Mouse (Mus musculus): Measurements from ENCODE around the gene Sorcs3.

Sorcs3 gene

GRCm38 (mm10) chr19:48523803-48524202 lies 318.0 kb downstream of the Sorcs3 start:
- no peak for DNase-seq (ENCODE audit: low read depth, low spot score)

DNA sequence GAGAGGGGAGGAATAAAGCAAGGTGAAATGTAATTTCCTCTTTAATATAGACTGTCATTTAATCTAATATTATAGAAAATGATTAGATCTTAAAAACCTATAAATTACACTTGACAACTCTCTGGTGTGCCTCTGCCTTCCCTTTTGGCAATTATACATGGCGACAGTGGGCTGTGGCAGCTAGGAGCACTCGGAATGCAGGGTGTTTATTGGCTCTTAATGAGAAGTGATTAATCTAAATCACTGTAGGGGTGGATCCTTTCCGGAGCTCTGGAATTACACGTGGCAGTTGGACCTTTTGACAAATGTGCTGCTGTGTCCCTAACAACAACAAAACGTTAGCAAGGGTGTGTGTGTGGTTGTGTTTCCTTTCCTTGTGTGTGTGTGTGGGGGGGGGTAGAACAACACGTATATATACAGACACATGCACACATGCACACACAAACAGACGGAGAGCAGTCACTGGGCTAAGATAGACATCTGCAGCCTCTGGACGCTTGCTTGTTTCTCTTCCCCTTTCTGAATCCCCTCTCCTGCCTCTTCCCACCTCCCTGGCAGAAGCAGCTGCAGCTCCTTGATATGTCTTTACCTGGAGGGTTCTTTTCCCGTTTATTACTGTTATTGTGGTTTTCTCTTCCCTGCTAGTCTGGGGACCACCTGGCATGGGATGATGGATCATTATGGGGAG lies 318.8 kb downstream of the Sorcs3 start:
- DNase-seq (ENCODE audit: low read depth, low spot score), result no peak

GRCm38 (mm10) chr19:48533582-48533981 lies 327.8 kb downstream of the Sorcs3 start:
- no peak for DNase-seq (ENCODE audit: low read depth, low spot score)

- no peak for DNase-seq (ENCODE audit: low read depth, low spot score)
Measured at GRCm38 (mm10) chr19:48544294-48544693, 338.5 kb downstream of the Sorcs3 start.

DNA sequence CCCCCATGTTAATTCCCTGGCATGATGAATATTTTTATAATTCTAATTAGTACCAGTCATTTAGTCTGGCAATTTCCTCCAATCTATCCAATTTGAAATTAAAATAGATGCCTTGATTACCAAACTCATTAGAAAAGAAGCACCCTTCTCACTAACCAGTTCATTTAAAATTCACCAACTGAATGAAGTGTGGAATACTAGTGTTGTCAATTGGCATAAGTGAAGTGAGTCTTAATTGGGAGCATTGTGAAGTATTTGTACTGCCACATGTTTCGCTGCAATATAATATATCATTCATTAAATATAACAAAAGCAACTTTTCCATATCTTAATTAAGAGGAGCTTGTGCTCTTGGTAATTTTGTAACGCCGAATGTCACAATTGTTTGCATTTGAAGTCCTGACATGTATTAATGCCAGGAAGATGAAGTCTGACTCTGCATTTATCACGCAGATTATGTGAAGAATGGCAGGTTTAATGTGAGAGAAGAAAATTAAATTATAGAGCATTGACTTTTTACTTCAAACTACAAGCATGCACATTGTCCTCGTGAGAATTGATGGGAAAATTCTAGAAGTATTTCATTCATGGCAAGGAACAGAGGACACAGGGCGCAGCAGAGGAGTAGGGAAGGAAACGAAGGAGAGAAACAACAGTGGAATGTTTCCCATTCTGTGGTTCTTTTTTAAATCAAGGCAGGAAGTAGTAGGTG lies 339.8 kb downstream of the Sorcs3 start:
- no peak for DNase-seq (ENCODE audit: low read depth, low spot score)

DNA sequence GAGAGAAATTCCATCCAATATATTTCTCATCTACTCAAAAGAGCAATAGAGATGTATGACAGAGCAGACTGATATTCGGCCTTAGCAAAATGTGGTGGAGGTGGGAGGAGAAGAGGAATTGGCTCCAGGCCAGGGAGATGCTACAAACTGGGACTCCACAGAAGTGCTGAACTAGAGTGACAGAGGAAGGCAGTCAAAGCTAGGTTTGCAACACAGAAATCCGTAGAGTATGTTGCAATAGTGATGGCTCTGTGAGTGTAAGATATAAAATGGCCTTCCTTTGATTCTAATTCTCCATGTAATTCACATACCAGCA lies 340.3 kb downstream of the Sorcs3 start:
- DNase-seq (ENCODE audit: low read depth, low spot score), result no peak

DNA sequence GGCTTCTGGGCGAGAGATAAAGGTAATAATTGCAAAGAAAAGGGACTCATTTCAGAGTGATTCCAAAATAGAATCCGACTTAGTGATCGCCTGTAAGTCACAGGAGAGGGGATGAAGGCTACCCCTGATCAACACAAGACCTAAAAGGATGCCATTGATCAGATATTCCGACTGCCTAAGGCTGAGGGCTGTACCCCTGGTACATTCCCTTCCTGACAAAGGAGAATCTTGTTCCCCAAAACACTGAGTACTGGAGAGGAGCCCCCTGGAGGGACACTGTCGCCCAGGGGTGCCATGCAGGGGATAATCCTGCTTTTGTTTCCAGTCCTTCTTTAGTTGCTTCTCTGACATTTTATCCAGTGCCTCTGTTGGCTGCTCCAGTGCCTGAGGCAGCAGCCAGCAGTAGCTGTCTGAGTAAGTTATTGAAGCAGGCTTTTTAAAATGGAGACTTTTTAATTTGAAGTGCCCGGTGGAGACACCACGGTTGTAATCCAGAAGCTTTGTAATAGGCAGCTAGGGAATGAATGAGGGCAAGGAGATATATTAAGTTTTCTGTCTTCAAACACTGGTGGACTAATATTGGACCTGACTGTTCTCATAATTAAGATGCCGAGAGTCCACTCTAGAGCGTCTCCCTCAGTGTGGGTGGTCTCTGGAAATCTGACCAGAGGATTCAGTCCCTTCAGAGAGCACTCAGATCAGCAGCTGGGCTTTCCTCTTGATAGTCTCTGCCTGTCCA lies 342.5 kb downstream of the Sorcs3 start:
- DNase-seq (ENCODE audit: low read depth, low spot score), result no peak

DNA sequence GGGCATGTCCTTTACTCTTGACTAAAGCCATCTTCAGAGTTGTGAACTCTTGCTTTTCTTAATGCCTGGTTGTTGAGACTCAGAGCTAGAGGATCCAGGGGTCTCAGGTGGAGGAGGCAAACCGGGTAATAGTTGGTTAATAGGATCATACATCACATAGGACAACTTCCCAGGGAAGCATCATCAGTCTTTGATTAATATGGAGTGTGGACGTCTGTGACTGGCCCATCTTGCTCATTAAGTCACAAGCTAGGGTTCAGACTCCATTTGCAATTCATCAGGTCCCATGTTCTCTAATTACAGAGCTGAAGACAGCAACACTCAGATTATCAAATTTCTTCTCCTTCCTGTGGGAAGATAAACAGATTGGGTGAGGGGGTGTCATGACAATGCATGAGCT lies 353.6 kb downstream of the Sorcs3 start:
- DNase-seq (ENCODE audit: low read depth, low spot score), result no peak

GRCm38 (mm10) chr19:48575736-48576135 lies 369.9 kb downstream of the Sorcs3 start:
- no peak for DNase-seq (ENCODE audit: low read depth, low spot score)

- DNase-seq (ENCODE audit: low read depth, low spot score), result no peak
Measured at GRCm38 (mm10) chr19:48577169-48577568, 371.3 kb downstream of the Sorcs3 start.

GRCm38 (mm10) chr19:48584938-48585560 lies 379.2 kb downstream of the Sorcs3 start:
- no peak for DNase-seq (ENCODE audit: low read depth, low spot score)

DNA sequence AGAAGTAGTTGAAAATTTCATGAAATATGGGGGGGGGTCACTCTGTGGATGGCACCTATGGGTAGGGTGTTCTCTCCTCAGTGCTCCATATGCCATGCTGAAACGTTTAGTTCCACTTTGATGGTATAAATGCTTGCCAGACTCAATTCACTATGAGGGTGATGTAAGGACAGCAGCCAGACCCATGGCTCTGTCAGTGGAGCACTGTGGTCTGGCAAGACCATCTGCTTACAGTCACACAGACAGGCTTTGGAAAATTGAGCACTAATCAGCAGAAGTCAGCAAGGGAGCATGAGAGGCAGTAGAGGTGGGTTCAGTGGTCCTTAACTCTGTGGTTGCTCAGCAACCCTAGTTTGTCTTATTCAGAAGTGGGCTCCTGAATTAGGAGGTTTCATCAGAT lies 411.1 kb downstream of the Sorcs3 start:
- no peak for DNase-seq (ENCODE audit: low read depth, low spot score)

DNA sequence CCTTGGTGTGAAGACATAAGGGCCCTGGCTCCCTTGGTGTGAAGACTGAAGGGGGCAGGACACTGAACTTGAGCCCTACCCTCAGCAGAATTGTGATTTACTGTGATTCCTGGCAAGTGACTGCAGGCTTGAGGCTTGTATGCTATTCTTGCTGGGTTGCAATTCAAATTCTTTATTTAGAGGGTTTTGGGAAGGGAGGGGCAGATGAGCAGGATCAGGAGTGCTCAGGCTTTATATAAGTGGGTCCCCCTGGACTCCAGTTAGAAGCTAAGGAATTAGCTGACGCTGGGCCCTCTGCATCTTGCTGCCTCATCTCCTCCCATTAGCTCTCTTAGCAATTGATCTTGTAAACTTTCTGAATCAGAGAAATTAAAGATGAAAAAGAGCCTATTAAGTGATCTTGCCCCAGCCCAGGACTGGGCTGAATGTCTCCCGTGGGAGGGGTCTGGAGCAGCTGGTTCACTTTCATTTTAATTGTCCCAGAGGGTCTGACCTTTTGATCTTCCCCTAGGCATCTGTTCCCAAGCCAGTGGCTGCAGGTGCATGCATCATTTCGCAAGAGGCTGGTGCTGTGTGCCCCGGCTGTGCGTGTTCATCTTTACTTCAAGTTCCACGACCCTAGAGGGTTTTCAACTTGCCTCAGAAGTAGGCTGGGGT lies 425.0 kb downstream of the Sorcs3 start:
- DNase-seq (ENCODE audit: low read depth, low spot score), result no peak

DNA sequence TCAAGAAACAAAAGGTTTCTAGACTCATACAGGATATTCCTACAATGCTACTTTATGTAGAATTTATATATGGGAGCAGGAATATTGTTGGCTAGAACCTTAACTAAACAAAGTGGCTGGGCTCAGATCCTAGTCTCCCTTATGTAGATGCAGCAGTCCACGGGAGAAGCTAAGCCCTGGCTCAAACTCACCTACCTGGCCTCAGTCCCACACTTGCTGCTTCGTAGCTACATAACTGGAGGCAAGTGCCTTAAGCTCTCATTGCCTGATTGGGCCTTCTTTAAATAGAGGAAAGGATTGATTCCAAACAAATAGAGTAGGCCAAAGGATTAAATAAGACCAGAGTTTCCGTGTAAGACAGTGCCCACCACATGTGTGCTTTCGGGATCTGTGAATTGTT lies 436.7 kb downstream of the Sorcs3 start:
- DNase-seq (ENCODE audit: low read depth, low spot score), result no peak

DNA sequence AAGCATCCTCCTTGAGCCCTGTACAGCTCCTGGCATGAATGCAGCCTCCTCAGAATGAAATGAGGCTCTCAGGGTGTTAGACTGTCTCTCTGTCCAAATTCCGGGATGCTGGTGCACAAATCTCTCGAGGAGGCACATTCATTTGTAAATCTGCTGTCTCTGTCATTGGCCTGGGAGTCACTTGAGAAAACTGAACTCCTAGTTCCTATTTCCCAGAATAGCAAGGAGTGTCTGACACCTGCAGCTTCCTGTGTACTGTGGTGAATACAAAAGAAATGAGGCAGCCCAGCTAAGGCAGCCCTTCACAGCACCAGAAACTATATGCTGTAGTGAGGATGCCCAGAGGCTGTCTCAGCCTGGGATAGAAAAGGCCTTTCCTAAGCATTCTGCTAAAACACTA lies 444.1 kb downstream of the Sorcs3 start:
- DNase-seq (ENCODE audit: low read depth, low spot score), result no peak

DNA sequence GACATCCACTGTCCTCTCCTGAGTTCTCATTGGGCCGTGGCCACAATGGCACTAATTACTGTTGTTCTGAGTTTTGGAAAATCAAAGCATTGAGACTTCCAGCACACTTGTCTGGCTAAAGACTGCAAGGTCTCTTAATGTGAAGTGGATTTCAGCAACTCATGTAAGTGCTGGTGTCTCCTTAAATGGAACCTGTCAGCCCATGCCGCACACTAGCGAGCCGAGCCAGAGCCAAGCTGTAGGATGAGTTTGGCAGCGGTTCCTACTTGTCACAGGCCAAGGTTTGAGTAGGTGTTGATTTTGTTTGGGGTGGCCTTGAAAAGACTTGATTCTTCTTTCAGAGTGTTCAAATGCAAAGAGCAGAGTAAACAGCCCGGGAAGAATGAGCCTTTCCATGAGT lies 445.8 kb downstream of the Sorcs3 start:
- no peak for DNase-seq (ENCODE audit: low read depth, low spot score)

- no peak for DNase-seq (ENCODE audit: low read depth, low spot score)
Measured at GRCm38 (mm10) chr19:48660201-48660600, 454.4 kb downstream of the Sorcs3 start.

- DNase-seq (ENCODE audit: low read depth, low spot score), result no peak
Measured at GRCm38 (mm10) chr19:48679896-48680295, 474.1 kb downstream of the Sorcs3 start.

DNA sequence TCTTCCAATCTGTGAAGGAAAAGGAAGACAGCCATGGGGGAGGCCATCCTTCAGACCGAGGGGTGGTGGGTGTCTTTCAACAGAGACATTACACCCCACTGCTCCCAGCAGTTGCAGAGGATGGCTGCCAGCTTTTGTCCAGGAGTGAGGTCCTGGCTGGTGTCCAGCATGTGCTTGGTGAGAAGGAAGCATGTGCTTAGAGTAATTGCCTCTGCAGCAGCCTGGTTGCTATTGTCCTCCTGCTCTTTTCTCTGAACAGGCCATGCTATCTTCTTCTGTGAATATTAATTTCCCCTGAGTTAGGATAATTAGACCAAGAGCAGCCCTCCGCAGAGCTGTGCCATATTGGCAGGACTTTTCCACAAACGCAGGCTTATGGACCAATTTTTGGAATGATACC lies 476.7 kb downstream of the Sorcs3 start:
- no peak for DNase-seq (ENCODE audit: low read depth, low spot score)

DNA sequence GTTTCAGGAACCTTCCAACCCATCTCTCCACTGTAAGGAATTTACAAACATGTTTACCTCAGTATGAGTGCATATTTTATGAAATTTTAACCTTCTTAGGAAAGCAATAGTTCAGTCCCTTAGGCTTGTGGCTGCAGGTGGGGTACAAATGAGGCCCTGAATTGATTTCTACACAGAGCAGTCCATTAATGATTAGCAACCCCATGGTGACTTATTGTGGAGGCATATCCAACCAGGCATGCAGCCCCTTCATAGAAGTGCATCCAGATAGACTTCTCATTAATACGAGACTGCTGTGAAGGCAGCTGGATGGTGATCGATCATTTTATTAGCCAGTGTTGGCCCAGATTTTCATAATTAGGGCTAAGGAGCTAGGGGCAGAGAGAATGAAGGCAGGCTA lies 480.5 kb downstream of the Sorcs3 start:
- no peak for DNase-seq (ENCODE audit: low read depth, low spot score)

DNA sequence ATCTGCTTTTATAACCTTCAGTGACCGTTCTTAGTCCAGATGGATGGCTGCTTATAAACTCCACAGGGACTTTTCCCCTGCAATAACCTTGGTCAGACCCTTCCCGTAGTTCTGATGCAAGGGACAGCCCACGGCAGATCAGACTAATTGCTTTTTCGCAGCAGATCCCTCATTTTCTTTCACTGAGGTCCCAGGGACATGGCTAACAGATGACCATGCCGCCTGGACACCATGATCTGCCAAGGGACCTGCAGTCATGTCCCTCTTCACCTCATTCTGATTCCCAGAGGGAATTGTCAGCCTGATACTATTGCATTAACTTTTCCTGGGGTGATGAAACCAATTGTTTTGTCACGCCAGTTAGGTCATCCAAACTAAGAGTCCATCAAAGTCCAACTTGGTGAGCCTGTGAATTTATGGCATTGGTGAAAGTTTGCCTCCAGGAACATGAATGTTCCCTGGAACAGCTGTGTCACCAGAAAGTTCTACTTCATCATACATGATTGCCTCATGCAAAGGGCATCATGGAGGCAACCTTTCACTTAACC lies 494.4 kb downstream of the Sorcs3 start:
- no peak for DNase-seq (ENCODE audit: low read depth, low spot score)

GRCm38 (mm10) chr19:48703763-48704162 lies 497.9 kb downstream of the Sorcs3 start:
- DNase-seq (ENCODE audit: low read depth, low spot score), result no peak
